Mouse (Mus musculus): ENCODE results near the gene Hck. TPM values are rescaled to one million over a fixed set of nuclear protein-coding genes. Genes with fewer than 3 reads are reported as not detected.

Gene Hck
- total RNA-seq, 2 experiments from 2014 or later, result 1.5 to 2.0 TPM

DNA sequence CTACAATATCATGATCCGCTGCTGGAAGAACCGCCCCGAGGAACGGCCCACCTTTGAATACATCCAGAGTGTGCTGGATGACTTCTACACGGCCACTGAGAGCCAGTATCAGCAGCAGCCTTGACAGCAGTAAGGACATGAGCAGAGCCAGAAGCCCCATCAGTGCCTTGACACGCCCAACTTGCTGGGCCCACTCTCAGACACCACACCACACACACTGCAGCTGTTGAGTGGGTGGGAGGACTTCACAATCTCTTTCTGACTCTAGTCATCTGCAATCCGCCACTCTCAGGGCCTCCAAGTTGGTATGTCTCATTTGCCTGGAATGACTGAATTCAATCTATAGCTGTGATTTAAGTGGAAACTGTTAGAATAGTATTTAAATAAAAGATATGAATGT lies 42.8 kb downstream of the Hck start:
- no peak for DNase-seq (ENCODE audit: low spot score in 2 of 2)

DNA sequence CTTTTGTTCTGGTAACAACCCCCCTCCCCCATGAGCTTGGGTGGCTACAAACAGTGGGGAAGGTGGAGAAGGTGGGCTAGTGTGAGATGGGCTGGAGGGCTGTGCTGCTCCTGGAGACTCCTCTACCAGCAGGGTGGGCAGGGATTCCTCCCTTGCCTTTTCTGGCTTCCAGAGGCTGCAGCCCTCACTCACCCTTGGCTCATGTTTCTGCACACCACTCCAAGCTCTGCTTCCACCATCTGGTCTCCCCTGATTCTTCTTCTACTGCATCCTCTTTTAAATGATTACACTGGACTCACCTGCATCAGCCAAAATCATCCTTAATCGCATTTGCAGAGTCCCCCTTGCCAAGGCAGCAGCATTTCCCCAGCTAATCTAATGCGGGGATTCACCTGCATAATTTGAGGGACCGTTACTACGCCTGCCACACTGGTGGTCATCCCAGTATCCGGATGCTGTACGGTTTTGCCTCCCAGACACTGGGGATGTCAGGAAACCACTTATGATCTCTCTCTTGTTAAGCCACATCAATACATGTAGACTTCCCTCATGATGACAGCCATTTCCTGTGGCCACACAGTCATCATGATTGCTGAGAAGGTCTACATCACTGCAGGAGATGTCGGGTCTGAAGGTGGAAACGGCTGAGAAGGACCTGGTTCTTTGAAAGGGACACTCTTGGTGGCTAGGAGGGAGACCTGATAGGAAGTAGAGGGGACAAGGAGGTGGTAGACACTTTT lies 43.8 kb downstream of the Hck start:
- no peak for DNase-seq (ENCODE audit: low spot score in 2 of 2)

DNA sequence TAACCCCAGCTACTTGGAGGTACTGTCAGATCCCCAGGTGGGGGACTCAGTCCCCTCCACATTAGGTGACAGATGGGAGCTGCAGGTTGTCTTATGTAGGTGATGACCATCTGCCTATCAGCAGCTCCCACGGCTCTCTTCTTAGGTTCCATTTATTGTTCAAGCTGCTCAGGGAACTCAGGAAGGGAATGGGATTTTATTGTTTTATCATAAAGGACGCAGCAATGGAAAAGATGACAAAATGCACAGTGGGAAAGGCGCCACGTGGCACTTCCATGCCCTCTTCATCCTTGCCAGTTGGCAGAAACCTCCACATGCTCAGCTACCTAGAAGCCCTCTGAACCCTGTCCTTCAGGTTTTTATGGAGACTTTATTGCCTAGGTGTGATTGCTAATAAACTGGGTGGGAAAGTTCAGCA lies 44.8 kb downstream of the Hck start:
- no peak for DNase-seq (ENCODE audit: low spot score in 2 of 2)

DNA sequence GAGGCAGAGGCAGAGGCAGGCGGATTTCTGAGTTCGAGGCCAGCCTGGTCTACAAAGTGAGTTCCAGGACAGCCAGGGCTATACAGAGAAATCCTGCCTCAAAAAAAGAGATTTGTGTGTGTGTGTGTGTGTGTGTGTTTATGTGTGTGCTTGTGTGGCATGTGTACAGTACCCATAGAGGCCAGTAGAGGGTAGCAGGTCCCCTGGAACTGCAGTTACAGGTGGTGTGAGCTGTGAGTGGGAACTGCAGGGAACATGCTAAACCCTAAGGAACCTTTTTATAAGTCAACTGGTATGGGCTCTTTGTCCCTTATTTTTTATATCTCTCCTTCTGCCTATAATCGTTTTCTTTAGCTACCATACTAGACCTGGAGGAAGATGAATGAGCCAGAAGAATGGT lies 49.0 kb downstream of the Hck start:
- DNase-seq (ENCODE audit: low spot score in 2 of 2), result no peak

DNA sequence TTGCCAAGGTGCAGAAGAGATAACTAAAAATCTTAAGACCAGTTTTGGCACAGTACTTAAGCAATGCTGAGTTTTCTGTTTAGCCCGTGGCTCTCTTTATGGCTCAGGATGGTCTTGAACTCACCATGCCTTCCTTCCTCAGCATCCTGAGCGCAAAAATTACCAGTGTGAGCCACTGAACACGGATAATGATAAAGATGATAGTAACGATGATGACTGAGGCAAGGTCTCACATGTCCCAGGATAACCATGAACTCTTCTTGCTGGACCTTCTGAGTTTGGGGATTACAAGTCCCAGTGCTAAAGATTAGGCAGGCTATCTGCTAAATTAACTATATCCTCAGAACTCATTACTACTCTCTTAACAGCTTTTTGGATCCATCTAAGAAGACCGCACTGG lies 51.9 kb downstream of the Hck start:
- no peak for DNase-seq (ENCODE audit: low spot score in 2 of 2)

DNA sequence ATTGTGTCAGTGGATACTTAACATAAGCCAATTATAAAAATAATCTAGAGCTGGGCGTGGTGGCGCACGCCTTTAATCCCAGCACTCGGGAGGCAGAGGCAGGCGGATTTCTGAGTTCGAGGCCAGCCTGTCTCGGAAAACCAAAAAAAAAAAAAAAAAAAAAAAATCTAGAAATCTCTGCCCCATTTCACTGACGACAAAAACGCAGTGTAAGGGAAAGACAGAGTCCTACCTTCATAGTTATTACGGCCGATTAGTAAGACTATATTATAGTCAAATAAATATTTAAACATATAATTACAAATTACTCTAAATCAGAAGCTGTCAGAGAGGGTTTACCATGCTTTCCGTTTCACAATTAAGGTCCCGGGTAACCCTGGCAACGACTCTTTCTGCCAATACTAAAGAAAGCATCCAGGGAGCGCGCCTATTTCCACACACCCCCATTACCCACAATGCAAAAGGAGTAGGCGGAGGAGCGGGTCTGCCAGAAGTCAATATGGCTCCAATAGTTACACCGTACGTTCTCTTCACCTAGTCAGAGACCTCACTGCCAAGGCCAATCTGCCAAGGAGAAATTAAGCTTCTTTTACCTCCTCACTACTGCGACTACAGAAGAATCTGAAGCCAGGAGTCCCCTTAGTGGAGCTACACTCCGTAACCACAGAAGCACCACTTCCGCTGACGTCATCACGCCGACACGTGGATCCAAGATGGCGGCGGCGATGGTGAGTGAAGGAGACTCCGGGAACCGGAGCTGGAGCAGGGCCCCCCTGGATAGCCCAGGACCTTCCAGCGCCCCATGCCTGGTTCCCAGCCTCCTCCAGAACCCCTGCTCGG lies 52.8 kb downstream of the Hck start, which contains the start of gene Tm9sf4:
Gene Tm9sf4, plus strand, starts transcription at position 460 of the 840 bp plus-strand sequence.
- DNase-seq (ENCODE audit: low spot score in 2 of 2), result peak; percentile 92 to 97

DNA sequence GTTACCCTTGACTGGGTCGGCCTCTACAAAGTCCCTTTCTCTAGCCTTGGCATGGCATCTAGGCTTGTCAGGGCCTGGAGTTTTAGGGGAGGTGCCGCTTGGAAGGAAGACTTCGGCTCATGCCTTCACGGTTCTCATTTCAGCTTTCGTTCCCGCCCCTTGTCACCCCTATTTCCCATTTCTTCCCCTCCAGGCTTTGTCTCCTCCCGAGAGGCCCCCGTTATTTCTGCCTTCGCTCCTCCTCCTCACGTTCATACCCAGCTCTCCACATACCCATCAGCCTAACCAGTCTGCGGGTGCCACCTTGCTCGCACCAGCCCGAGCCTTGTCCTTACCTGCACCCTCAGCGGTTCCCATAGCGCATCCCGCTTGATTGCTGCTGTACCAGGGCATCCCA lies 53.4 kb downstream of the Hck start:
- DNase-seq (ENCODE audit: low spot score in 2 of 2), result no peak

DNA sequence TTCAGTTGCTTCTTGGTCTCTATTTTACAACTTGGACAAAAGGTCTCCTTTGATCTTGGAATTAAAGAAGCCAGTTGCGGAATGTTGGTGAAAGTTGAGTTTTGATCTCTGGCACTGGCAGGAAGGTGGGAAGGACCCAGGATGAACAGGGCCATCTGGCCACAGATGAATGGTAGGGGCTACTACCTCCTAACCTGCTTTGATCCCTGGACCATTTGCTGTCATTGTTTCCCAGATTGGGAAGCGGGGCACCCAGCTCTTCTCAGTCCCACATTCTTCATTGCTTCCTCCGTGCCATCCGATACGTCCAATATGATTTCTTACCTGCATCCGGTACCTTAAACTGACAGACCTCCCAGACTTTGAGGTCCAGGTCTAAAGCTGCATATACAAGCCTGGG lies 58.9 kb downstream of the Hck start:
- no peak for DNase-seq (ENCODE audit: low spot score in 2 of 2)

DNA sequence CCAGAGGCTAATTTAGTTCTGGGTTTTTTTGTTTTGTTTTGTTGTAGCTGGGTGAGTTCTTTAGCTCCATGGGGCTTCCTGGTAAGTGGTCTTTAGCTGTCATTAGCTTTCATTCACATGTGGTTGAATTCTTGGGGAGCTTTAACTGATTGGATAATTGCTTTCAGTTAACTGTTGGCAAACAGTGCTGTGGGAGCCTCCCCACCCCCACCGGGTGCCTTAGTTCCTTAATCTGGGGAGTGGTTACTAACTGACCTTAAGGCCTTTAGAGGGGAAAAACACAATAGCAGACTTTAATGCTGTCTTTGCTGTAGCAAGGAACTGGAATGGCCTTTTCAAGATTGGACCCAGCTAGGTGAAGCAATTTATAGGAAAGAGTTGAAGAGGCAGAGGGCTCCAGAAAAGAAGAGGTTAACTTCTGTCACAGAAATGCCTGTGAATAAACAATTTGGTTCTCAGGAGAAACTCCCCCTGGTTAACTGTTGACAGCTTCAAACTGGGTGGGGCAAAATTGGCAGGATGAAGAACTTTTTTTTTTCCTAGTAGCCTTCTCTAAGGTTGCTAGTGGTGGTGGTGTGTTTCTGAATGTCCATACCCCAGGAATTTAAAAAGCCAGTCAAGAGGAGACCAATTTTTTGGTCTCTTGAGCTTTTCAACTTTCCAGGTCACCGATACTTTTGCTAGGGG lies 60.0 kb downstream of the Hck start:
- no peak for DNase-seq (ENCODE audit: low spot score in 2 of 2)

DNA sequence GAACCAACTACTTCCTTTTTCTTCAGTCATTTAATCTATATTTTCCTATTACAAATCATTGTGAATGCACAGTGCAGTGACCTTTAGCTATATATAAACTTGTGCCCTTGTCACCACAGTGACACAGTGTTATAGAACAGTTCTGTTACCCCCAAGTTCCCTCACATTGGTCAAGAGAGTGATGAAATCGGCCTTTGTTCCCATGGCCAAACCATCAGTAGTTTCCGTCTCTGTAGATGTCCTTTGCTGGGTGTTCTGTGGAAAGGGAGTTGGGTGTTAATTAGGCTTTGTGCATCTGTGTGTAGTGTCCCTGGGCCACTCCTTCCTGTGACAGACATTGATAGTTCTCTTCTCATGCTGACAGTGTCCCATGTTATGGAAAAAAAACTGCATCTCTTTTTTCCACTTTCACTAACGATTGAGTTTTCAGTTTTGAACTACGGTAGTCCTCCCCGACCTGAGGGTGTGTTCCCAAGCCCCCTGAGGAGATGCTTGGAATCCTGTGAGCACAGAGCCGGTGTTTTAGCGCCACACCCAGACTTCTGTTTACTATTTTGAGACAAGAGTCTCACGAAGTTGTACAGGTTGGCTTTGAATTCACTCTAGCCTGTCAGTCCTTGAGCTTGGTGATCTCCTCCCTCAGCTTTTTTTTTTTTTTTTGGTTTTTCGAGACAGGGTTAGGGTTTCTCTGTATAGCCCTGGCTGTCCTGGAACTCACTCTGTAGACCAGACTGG lies 62.4 kb downstream of the Hck start:
- no peak for DNase-seq (ENCODE audit: low spot score in 2 of 2)

DNA sequence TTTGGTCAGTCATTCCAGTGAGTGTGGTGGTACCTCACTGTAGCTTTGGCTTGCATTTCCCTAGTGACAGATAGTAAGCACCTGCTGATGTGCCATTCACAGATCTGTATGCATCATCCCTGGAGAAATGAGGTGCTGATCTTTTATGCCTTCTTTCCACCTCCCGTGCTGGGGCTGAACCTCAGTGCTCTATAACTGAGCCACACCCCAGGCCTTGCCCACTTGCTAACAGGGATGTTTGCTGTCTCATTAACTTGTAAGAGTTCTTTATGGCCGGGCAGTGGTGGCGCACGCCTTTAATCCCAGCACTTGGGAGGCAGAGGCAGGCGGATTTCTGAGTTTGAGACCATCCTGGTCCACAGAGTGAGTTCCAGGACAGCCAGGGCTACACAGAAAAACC lies 63.7 kb downstream of the Hck start:
- DNase-seq (ENCODE audit: low spot score in 2 of 2), result no peak

DNA sequence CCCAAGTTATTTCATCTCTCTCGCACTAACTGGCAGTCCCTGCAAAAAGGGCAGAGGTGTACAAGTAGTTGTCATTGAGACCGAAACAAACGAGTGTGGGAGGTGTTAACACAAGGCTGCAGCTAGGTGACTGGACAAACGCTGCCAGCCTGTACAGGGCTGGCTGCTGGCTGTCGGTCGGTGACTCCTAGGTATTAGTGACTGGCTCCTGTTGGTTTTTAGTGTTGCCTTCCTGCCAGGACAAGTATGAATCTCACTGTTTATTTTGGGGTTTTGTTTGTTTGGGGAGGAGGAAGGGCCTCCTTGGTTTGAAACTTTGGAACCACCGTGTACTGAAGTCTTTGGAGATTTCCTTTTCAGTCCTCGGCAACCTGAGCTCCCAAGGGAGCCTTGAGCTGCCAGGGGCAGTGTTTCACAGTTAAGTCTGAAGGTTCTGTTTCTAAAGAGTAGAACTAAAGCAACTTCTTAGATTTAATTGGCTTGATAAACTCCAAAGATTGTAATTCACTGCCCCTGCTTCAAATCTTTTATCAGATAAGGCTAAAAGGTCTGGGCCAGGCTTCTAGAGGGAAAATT lies 67.8 kb downstream of the Hck start:
- no peak for DNase-seq (ENCODE audit: low spot score in 2 of 2)

DNA sequence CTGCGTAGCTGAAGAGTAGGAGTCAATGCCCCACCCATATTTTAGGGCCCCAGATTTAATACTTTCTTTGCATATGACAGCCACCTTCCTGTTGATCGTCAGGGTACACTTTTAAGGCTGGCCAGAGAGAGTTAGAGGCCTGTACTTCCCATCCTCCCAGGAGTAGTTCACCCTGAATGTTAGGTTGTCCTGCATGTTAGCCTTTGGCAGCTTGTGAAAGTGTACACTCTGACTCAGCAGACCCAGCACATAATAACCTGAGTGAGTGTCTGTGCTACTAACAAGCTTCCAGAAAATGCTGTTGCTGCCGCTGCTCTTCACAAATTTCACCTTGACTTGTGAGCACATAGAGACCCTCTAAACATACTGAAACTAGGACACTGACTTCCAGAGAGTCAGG lies 68.9 kb downstream of the Hck start:
- no peak for DNase-seq (ENCODE audit: low spot score in 2 of 2)

DNA sequence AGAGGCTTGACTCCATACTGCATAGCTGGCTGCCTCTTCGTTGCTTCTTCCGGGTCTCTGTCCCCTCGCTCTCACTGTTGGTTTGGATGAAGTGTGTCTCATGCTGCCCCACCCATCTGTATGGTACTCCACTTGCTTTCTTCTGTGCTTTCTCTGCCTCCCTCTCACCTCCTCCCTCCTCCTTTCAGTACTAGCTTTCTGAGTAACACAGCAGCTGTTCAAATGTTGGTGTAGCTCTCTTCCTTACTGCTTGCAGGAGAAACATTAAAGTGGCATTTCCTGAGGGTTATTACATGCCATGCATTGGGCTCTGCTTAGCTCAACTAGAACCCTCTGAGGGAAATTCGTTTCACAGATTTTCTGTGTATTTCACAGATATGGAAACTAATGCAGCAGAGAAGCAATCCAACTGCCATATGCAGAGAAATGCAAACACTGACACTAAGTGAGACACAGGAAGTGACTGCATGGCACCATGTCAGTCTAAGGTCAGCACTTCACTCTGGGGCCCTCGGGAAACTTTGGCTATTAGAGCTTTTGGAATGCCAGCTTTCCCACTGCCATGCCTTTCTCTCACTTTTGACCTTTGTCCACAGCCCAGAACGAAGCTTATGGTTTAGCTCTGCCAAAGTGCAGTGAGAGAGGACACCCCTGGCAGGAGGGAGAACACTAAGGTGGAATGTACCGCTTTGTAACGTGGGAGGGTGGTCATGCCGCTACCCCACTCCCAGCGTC lies 71.0 kb downstream of the Hck start:
- DNase-seq (ENCODE audit: low spot score in 2 of 2), result peak in 1 of 2 experiments; percentile 9

DNA sequence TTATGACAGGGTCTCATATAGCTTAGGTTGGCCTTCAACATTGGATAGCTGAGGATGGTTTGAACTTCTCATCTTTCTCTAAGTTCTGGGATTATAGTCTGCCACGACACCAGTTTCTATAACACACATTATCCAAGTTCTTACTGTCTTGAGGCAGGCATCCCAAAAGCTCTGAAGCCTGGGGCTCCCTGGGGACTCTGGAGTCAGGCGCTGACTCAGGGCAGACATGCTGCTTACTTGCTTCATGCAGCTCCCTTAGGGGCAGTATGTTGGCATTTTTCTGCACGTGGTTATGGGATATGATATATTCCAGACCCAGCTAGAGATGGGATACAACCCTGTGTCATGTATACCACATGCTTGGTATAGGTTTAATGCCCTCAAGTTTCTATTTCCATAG lies 71.7 kb downstream of the Hck start:
- no peak for DNase-seq (ENCODE audit: low spot score in 2 of 2)

DNA sequence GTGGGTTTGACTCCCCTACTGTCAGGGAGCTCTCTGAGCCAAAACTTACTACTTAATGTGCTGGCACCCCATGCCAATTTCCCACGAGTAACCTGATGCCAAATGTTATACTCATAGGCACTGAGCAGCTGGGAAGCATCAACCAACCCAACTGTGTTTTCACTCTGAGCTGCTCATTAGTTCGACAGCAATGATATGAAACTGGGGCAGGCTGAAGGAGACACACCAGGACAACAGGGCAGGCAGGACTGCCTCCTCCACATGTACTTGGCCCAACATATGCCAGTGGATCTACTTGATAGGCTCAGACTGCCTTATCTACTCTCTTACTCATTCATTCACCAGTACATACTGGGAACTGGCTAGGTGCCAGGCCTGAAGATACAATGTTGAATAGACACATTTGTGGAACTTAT lies 77.9 kb downstream of the Hck start:
- peak; percentile 82 to 93 for DNase-seq (ENCODE audit: low spot score in 2 of 2)

DNA sequence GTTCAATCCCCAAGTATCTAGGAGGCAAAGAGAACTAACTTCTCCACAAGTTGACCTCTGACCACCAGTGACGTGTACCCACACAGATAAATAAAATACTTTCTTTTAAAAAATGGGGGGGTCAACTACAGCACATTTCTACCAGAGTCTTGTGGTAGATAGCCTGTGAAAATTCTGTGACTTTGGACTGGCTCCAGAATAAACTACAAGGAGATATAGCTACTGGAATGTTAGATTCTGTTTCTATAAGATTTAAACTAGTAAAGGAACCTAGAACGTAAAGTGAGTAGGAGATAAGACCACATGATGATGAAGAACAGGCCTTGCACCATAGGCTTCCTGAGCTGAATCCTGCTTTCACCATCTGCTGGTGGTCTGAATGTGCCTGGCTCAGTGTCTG lies 79.6 kb downstream of the Hck start:
- no peak for DNase-seq (ENCODE audit: low spot score in 2 of 2)

DNA sequence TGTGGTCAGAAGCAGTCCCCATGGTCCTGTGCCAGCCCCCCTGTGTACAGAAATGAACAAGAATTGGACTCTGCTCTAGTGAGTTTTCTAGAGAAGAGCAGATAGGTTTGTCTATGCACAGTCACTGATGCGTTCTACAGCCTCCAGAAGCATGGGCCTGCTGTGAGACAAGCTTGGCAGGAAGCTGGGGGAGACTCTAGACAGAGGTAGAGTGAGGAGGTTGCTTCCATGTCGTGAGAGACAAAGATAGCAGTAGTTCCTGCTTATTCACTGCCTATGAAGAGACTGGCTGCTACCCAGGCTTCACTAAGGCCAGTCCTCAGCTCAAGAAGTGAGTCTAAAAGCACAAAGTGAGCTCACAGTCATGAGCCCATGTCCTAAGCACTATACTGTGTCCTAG lies 83.0 kb downstream of the Hck start:
- no peak for DNase-seq (ENCODE audit: low spot score in 2 of 2)

DNA sequence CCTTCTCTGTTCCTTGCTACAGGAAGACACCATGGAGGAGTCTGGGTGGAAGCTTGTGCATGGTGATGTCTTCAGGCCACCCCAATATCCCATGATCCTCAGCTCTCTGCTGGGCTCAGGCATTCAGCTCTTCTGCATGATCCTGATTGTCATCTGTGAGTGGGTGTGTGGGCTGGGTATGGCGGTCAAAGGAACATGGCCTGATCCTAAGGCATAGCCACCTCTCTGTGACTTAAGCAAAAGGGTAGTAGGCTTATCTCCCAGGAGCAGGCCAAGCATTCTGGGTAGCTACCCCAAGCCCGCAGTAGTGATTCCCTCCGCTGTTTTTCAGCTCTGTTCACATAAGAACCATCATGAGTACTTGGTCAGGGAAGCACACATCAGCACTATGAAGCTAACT lies 86.0 kb downstream of the Hck start:
- DNase-seq (ENCODE audit: low spot score in 2 of 2), result no peak

DNA sequence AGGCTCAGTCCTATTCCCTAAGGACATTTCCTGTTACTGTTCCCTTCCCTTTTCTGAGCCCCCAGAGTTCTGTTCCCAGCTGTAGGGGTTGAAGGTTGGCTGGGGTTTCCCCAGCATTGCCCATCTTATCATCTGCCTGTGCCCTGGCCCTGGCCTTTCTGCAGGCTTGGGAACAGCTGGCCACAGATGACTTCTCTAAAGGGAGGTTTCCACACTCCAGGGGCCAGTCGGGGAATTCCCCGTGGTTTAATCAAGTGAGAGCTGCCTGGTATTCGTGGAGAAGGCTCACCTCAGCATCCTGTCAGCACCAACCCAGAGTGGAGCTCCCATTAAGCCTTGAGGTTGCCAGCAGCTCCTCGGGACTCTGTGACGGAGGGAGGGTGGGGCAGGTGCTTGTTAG lies 90.2 kb downstream of the Hck start:
- no peak for DNase-seq (ENCODE audit: low spot score in 2 of 2)

Data from layer of hippocampus, adult 18-20 months (tissue).